Mouse (Mus musculus) adrenal gland, postnatal 14 days (tissue): Measurements from ENCODE around the gene Pigf. TPM values are rescaled to one million over a fixed set of nuclear protein-coding genes. Genes with fewer than 3 reads are reported as not detected.

Experiments used
- DNase-seq: peaks from one replicate; pipeline ENCODE4 v3.0.0; 2021; ENCODE audit warnings: mixed read lengths
- total RNA-seq: library from RNA; stranded (reverse); gene quantifications from 2 replicates; pipeline ENCODE4 v1.2.3, GENCODE M21; 2021

Gene Pigf
- total RNA-seq, 1 experiment from 2014 or later: 9.8 TPM

- DNase-seq: no peak
These were observed 57.4 kb downstream of the Pigf start for GRCm38 (mm10) chr17:86967536-86968525.

- DNase-seq: no peak
These were observed 58.2 kb downstream of the Pigf start for GRCm38 (mm10) chr17:86967048-86967447.

GRCm38 (mm10) chr17:86966040-86966439 is 59.2 kb downstream of the Pigf start:
- no peak for DNase-seq

GRCm38 (mm10) chr17:86965121-86965520 is 60.1 kb downstream of the Pigf start:
- DNase-seq: no peak

GRCm38 (mm10) chr17:86964502-86964901 is 60.7 kb downstream of the Pigf start:
- DNase-seq: peak; percentile 90

GRCm38 (mm10) chr17:86964041-86964440 is 61.2 kb downstream of the Pigf start:
- DNase-seq: peak; percentile 53

- peak; percentile 58 for DNase-seq
These were observed 61.7 kb downstream of the Pigf start for GRCm38 (mm10) chr17:86963586-86963902.

- peak; percentile 92 for DNase-seq
These were observed 62.2 kb downstream of the Pigf start, which contains the start of gene Rhoq for GRCm38 (mm10) chr17:86962894-86963585. TSS of gene Rhoq (plus strand) at chr17:86963082.

- peak; percentile 94 for DNase-seq
These were observed 62.8 kb downstream of the Pigf start for GRCm38 (mm10) chr17:86962297-86962893.

GRCm38 (mm10) chr17:86961301-86961841 is 63.8 kb downstream of the Pigf start:
- peak; percentile 76 for DNase-seq

GRCm38 (mm10) chr17:86957968-86958367 is 67.2 kb downstream of the Pigf start:
- DNase-seq: no peak

- no peak for DNase-seq
These were observed 68.0 kb downstream of the Pigf start for GRCm38 (mm10) chr17:86957239-86957638.

GRCm38 (mm10) chr17:86948801-86949200 is 76.4 kb downstream of the Pigf start:
- DNase-seq: no peak

- no peak for DNase-seq
These were observed 77.1 kb downstream of the Pigf start, which contains the start of gene Atp6v1e2 for GRCm38 (mm10) chr17:86947840-86948796. TSS of gene Atp6v1e2 (minus strand) at chr17:86947897.

Other genes with a start within 250 kb of the Pigf start
- not detected in 2 replicates for gene Tmem247, start 108.1 kb downstream of the Pigf start, total RNA-seq
- not detected in 2 replicates for gene Atp6v1e2, start 77.5 kb downstream of the Pigf start, total RNA-seq
- 89.9 and 90.8 TPM in 2 replicates for gene Rhoq, start 62.3 kb downstream of the Pigf start, total RNA-seq
- 54.2 and 55.5 TPM in 2 replicates for gene Cript, start 144 bp upstream of the Pigf start, total RNA-seq
- 58.9 and 60.7 TPM in 2 replicates for gene Socs5, start 82.3 kb upstream of the Pigf start, total RNA-seq
- 167 and 183 TPM in 2 replicates for gene Mcfd2, start 240.5 kb upstream of the Pigf start, total RNA-seq